Mouse (Mus musculus) heart, adult 8-10 months (tissue): Measurements from ENCODE around the gene 4930469K13Rik. TPM values are rescaled to one million over a fixed set of nuclear protein-coding genes. Genes with fewer than 3 reads are reported as not detected.
A peak's percentile ranks its signal among the peaks of the same experiment; 100 is the strongest.

Experiments used
- DNase-seq: peaks from one replicate; pipeline ENCODE4 v3.0.0; 2022; ENCODE audit warnings: low spot score
- total RNA-seq, 4 experiments: library from RNA; stranded (reverse); gene quantifications; 2 replicates each; pipeline ENCODE4 v1.2.4; 2022

4930469K13Rik gene
- total RNA-seq, 4 experiments from 2014 or later: not detected

- DNase-seq: no peak
Measured at GRCm38 (mm10) chr11:34042808-34043207, 55.5 kb downstream of the 4930469K13Rik start.

- no peak for DNase-seq
Measured at GRCm38 (mm10) chr11:34040061-34040460, 58.3 kb downstream of the 4930469K13Rik start.

- DNase-seq: no peak
Measured at GRCm38 (mm10) chr11:34035909-34036658, 62.3 kb downstream of the 4930469K13Rik start.

GRCm38 (mm10) chr11:34034794-34035193 is 63.6 kb downstream of the 4930469K13Rik start:
- DNase-seq: no peak

- DNase-seq: peak; percentile 37
Measured at GRCm38 (mm10) chr11:34034008-34034505, 64.3 kb downstream of the 4930469K13Rik start.

- peak; percentile 37 for DNase-seq
Measured at GRCm38 (mm10) chr11:34031015-34031805, 67.1 kb downstream of the 4930469K13Rik start.

GRCm38 (mm10) chr11:34029658-34030057 is 68.7 kb downstream of the 4930469K13Rik start:
- DNase-seq: no peak

- no peak for DNase-seq
Measured at GRCm38 (mm10) chr11:34025091-34025490, 73.3 kb downstream of the 4930469K13Rik start.

- no peak for DNase-seq
Measured at GRCm38 (mm10) chr11:34012007-34012652, 86.2 kb downstream of the 4930469K13Rik start.

- peak; percentile 75 for DNase-seq
Measured at GRCm38 (mm10) chr11:34010859-34011172, 87.5 kb downstream of the 4930469K13Rik start.

GRCm38 (mm10) chr11:34010133-34010858 is 88.1 kb downstream of the 4930469K13Rik start:
- DNase-seq: no peak

GRCm38 (mm10) chr11:34009316-34010087 is 88.9 kb downstream of the 4930469K13Rik start:
- DNase-seq: no peak

- no peak for DNase-seq
Measured at GRCm38 (mm10) chr11:34008702-34009101, 89.7 kb downstream of the 4930469K13Rik start.

GRCm38 (mm10) chr11:34008214-34008613 is 90.1 kb downstream of the 4930469K13Rik start:
- no peak for DNase-seq

- no peak for DNase-seq
Measured at GRCm38 (mm10) chr11:34007616-34008015, 90.7 kb downstream of the 4930469K13Rik start.

- no peak for DNase-seq
Measured at GRCm38 (mm10) chr11:34002593-34002965, 95.8 kb downstream of the 4930469K13Rik start.

GRCm38 (mm10) chr11:34001938-34002592 is 96.3 kb downstream of the 4930469K13Rik start:
- DNase-seq: peak; percentile 48

GRCm38 (mm10) chr11:34000416-34000815 is 97.9 kb downstream of the 4930469K13Rik start:
- DNase-seq: no peak

- DNase-seq: no peak
Measured at GRCm38 (mm10) chr11:33998244-33998643, 100.1 kb downstream of the 4930469K13Rik start.

- no peak for DNase-seq
Measured at GRCm38 (mm10) chr11:33993496-33993895, 104.9 kb downstream of the 4930469K13Rik start.
